Mouse (Mus musculus): Measurements from ENCODE around the gene Gm614. TPM values are rescaled to one million over a fixed set of nuclear protein-coding genes. Genes with fewer than 3 reads are reported as not detected.

Gm614 gene
- total and polyA plus RNA-seq, 2 experiments from 2014 or later = not detected

DNA sequence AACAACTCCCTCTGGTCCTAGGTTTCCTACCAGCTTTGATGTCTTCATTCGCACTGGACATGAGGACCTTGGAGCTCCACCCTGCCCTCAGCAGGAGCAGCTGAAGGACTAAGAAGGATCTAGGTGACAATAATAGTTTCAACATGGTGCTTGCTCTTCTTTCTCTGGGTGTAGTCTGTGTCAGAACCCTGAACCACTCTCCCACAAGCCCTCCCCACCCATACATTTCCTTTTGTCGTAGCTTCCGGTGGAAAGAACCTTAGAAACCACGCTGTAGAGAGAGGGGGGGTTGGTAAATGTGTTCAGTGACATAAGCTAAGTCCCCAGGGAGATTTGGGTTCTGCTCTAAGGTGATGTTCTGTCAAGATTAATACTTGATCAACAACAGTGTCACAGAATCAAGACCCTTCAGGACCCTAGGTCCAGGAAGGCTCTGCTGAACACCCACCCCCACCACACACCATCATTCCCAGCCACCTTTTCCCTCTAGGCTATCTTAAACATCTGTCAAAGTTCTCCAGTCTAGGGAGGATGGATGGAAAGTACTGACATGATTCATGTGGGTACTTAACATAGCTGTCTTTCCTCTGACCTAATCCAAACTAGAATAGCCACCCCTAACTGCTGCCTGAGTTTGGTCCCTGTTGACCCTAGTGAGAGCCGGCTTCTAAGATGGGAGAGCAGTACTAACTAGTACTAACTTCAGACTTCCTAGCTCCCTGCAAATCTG is 4.4 kb upstream of the Gm614 start, which contains the start of gene Il2rg:
Il2rg (minus strand) TSS at position 231 of the 730 bp plus-strand sequence.
- Histone ChIP-seq H3K4me1 (ENCODE audit: insufficient read depth, low read length) (no peaks in the 10 kb centered on the region), H3K9ac (replicated peaks; ENCODE audit: low read length, poor library complexity, severe bottlenecking) (no peak within 1 kb of the TSS), H3K9me3 (ENCODE audit: low read length) (no peaks in the 10 kb centered on the region), H3K27ac (ENCODE audit: low read depth, low read length) (no peak within 1 kb of the TSS), H3K36me3 (ENCODE audit: insufficient read depth, low read length) (no peaks in the 10 kb centered on the region), H3K4me3 (ENCODE audit: low read depth, low read length) (no peak within 1 kb of the TSS), H3K27me3 (ENCODE audit: insufficient read depth, low read length) (no peaks in the 10 kb centered on the region), H3K4me2 (ENCODE audit: low read depth, low read length, poor library complexity, severe bottlenecking) (no peak within 1 kb of the TSS)
- ATAC-seq (ENCODE audit: low FRiP score) (no peak), DNase-seq (ENCODE audit: low spot score) (no peak)
- TF ChIP-seq CTCF (IDR thresholded peaks at IDR 0.05) = no peak
- WGBS = 75% methylated on average over 5 of the region's 5 CpGs

DNA sequence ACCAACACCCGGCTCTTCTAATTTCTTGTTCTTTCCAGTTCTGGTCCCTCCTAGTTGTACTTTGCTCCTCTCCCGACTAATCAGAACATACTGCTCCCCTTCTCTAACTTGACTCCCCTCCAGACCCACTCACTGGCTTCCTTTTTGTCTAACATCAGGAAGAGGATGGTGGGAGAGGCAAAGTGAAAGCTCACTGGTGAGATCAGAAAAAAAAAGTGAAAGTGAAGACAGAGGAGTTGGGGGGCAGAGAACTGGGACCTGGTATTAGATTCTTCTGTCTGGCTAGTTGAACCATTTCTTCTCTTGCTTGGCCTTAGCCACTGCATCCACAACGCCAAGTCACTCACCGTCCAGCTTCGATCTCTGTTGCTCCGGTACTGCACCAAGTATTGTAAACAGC is 2.8 kb upstream of the Gm614 start:
- Histone ChIP-seq H3K4me2 (ENCODE audit: low read depth, low read length, poor library complexity, severe bottlenecking) (no peak overlapping the region), H3K9me3 (ENCODE audit: low read length) (no peaks in the 10 kb centered on the region), H3K4me1 (ENCODE audit: insufficient read depth, low read length) (no peaks in the 10 kb centered on the region), H3K27ac (ENCODE audit: low read depth, low read length) (no peak overlapping the region), H3K4me3 (ENCODE audit: low read depth, low read length) (no peak overlapping the region), H3K36me3 (ENCODE audit: insufficient read depth, low read length) (no peaks in the 10 kb centered on the region), H3K9ac (replicated peaks; ENCODE audit: low read length, poor library complexity, severe bottlenecking) (no peak overlapping the region), H3K27me3 (ENCODE audit: insufficient read depth, low read length) (no peaks in the 10 kb centered on the region)
- ATAC-seq (ENCODE audit: low FRiP score) (no peak), DNase-seq (ENCODE audit: low spot score) (no peak)
- TF ChIP-seq CTCF (IDR thresholded peaks at IDR 0.05) = no peak
- 97% methylated on average over 6 of the region's 6 CpGs for WGBS

DNA sequence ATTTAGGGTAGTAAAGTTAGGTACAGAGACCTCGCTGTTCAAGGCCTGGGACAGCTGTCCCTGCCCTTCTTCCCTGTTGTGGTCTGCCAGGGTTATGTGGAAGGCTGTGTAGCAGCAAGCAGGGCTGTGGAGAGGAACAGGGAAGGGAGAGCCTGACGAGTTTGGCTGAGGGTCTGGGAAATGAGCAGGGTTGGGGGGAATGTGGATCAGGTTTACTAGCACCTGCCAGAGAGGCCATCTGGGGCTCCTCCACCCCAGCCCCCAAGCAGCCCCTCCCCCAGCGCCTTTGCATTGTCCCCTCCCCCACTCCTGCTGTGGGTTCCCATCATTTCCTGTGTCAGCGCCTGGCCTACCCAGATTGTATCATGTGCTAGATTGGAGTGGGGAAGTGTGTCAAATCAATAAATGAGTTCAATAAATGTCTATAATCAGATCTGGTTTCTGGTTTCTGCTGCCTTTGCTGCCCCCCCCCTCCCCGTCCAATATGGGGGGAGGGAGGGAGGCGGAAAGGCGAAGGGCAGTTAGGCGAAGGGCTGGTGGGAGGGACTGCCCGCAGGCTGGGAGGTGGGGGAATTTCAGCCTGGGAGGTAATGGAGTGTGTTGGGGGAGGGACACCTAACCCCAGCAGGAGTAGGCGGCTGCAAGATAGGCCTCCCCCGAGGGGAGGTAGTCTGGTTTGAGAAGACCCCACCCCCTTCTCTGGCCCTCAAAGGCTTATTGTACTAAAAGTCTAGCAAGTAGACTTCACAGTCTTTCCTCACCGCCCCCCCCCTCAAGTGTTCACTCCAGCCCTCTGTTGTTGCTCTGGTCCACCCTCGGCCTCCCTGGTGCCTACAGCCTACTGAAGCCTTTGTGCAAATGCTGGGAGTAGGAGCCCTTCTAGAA is 3.1 kb downstream of the Gm614 start:
- Histone ChIP-seq H3K4me3 (ENCODE audit: low read depth, low read length) (no peak overlapping the region), H3K36me3 (ENCODE audit: insufficient read depth, low read length) (no peaks in the 10 kb centered on the region), H3K9ac (replicated peaks; ENCODE audit: low read length, poor library complexity, severe bottlenecking) (no peak overlapping the region), H3K27ac (ENCODE audit: low read depth, low read length) (no peak overlapping the region), H3K27me3 (ENCODE audit: insufficient read depth, low read length) (no peaks in the 10 kb centered on the region), H3K4me2 (ENCODE audit: low read depth, low read length, poor library complexity, severe bottlenecking) (no peak overlapping the region), H3K4me1 (ENCODE audit: insufficient read depth, low read length) (no peaks in the 10 kb centered on the region), H3K9me3 (ENCODE audit: low read length) (no peaks in the 10 kb centered on the region)
- TF ChIP-seq CTCF (IDR thresholded peaks at IDR 0.05) = no peak
- DNase-seq (ENCODE audit: low spot score) = peak; percentile 3
- WGBS = 34% methylated on average over 11 of the region's 13 CpGs
- ATAC-seq (ENCODE audit: low FRiP score) = no peak

DNA sequence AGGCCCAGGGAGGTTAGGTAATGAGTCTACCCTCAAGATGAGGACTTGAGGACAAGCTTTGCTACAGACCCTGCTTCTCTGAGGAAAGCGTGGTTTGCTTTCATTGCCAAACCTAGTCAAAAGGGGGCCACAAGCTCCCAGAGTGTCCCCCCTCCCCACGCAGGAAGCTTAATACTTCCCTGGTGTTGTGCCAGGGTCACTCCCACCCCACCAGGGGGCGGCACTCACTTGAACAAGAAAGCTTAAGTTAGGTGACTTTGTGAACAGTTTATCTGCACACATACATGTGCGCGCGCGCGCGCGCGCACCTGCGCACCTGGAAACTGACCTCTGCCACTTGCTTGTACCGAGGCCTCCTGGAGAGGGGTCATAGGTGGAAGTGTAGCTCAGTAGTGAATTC is 7.2 kb downstream of the Gm614 start:
- Histone ChIP-seq H3K4me3 (ENCODE audit: low read depth, low read length) (no peak overlapping the region), H3K27ac (ENCODE audit: low read depth, low read length) (no peak overlapping the region), H3K4me2 (ENCODE audit: low read depth, low read length, poor library complexity, severe bottlenecking) (no peak overlapping the region), H3K4me1 (ENCODE audit: insufficient read depth, low read length) (no peaks in the 10 kb centered on the region), H3K9ac (replicated peaks; ENCODE audit: low read length, poor library complexity, severe bottlenecking) (no peak overlapping the region), H3K27me3 (ENCODE audit: insufficient read depth, low read length) (no peaks in the 10 kb centered on the region), H3K9me3 (ENCODE audit: low read length) (no peaks in the 10 kb centered on the region), H3K36me3 (ENCODE audit: insufficient read depth, low read length) (no peaks in the 10 kb centered on the region)
- DNase-seq (ENCODE audit: low spot score) (no peak), ATAC-seq (ENCODE audit: low FRiP score) (no peak)
- TF ChIP-seq CTCF (IDR thresholded peaks at IDR 0.05) = 0 out of 2 replicates have a peak, but pooled peaks have one; percentile 27
- WGBS = 83% methylated on average over 13 of the region's 13 CpGs

DNA sequence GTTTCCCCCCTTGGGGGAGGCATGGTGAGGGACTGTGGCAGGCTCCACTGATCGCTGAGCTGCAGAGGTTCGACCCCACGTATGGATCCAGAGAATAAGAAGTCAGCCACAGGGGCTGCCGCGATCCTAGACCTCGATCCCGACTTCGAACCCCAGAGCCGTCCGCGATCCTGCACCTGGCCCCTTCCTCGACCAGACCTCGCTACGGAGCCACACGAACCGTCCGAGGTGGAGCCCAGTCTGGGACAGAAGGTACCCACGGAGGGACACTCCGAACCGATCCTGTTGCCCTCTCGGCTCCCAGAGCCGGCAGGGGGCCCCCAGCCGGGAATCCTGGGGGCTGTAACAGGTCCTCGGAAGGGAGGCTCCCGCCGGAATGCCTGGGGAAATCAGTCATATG is 9.1 kb downstream of the Gm614 start:
- TF ChIP-seq CTCF (IDR thresholded peaks at IDR 0.05) = no peak
- Histone ChIP-seq H3K27ac (ENCODE audit: low read depth, low read length) (no peak overlapping the region), H3K4me1 (ENCODE audit: insufficient read depth, low read length) (no peaks in the 10 kb centered on the region), H3K9me3 (ENCODE audit: low read length) (no peaks in the 10 kb centered on the region), H3K9ac (replicated peaks; ENCODE audit: low read length, poor library complexity, severe bottlenecking) (0 out of 2 replicates have a peak overlapping the region, but pooled peaks have one; percentile 33), H3K36me3 (ENCODE audit: insufficient read depth, low read length) (no peaks in the 10 kb centered on the region), H3K27me3 (ENCODE audit: insufficient read depth, low read length) (no peaks in the 10 kb centered on the region), H3K4me3 (ENCODE audit: low read depth, low read length) (peak overlapping the region; percentile 46), H3K4me2 (ENCODE audit: low read depth, low read length, poor library complexity, severe bottlenecking) (peak overlapping the region; percentile 78)
- WGBS = 8% methylated on average over 19 of the region's 26 CpGs
- DNase-seq (ENCODE audit: low spot score) (no peak), ATAC-seq (ENCODE audit: low FRiP score) (peak; percentile 39; the same call in 1 of the 2 replicates)

Data from midbrain, postnatal 0 days (tissue).